Mouse (Mus musculus) heart, adult 18-20 months (tissue): ENCODE results near the gene Nfia. TPM values are rescaled to one million over a fixed set of nuclear protein-coding genes. Genes with fewer than 3 reads are reported as not detected.
A peak's percentile ranks its signal among the peaks of the same experiment; 100 is the strongest.

Source experiments
- DNase-seq, 2 experiments: peaks; one replicate each; pipeline ENCODE4 v3.0.0; 2021 to 2022; ENCODE audit warnings: mixed read lengths in 1 of 2
- total RNA-seq, 2 experiments: library from RNA; stranded (reverse); gene quantifications; 2 replicates each; pipeline ENCODE4 v1.2.3; 2021

The Nfia gene
- total RNA-seq, 2 experiments from 2014 or later: 115 to 127 TPM

DNA sequence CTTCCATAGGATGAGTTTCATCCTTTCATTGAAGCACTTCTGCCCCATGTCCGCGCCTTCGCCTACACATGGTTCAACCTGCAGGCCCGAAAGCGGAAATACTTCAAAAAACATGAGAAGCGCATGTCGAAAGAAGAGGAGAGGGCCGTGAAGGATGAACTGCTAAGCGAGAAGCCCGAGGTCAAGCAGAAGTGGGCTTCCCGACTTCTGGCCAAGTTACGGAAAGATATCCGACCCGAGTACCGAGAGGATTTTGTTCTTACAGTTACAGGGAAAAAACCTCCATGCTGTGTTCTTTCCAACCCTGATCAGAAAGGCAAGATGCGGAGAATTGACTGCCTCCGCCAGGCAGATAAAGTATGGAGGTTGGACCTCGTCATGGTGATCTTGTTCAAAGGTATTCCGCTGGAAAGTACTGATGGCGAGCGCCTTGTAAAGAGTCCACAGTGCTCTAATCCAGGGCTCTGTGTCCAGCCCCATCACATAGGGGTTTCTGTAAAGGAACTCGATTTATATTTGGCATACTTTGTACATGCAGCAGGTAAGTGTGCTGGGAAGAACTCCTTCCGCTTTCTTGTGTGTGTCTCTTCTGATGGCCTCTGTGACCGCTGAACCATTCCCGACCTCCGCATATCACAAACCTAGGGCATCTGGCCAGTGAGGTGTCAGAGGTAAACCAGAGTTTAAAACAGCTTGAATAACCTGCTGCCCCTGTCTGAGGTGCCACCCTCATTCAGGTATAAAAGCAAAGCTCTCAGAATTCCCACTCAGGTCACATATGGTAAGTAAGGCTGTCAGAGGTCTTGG, 10.7 kb downstream of the Nfia start:
- no peak for DNase-seq

GRCm38 (mm10) chr4:97784236-97784635, 11.7 kb downstream of the Nfia start:
- DNase-seq: no peak

DNA sequence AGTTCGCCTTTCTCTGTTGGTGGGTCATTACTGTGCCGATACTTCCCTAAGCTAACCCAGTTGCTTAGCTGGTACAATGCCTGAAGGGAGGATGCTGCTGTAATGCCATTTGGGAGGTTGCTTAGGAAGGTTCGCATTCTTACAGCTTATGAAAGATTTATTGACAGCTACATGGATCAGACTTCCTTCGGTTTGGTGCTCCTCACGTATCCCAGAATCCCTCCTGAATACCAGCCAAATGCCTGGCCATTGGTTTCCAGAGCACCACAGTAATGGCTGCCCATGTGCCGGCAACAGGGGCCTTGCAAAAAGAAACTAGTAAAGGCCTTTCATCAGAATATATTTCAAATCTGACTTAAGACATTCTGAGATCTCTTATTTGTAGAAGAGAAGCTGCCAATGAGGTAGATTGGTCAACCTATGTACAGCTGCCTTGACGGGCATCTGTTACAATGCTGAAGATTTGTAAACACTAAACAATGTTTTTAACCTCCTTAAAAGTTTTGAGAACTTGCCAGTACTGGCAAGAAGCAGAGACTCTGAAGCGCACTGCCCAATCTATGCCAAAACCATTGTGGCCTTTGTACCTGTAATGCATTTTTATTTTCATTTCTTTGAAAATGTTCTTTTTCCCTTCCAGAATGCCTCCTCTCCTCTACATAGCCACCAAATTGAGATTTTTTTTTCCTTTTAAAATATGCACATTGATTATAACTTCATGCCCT, 13.2 kb downstream of the Nfia start:
- DNase-seq: no peak

DNA sequence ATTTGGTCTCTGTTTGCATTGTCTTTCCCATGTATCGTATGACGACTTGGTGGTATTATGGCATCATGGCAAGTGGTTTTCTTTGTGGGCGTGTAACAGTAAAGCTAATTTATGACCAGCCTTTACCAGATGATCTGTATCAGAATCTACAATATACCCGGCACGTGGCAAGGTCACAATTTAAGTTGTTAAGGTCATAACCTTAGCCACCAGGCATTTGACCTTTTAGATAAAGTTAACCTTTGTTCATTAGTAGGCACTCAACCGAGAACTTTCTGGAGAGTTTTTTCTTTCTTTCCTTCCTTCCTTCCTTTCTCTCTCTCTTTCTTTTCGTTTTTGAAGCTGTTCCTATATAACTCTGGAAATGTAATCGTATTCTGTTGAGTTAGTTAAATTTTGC, 14.0 kb downstream of the Nfia start:
- DNase-seq: no peak

DNA sequence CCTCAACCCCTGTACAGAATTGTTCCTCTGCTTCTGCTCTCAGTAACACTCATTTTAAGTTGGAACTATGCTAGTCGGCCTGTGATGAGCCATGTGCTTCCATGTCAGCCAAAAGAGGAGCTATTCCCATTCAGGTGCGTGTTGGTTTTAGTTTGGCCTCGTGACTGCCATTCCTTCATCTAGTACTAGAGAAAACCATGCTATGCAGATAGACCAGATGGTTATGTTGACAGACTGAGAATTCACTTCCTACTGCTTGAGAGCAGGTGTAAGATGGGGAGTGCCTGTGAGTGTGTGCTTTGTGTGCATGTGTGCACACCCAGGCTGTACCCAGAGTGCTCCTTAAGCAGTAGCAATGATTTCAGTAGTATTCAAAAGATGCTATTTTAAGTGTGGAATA, 15.0 kb downstream of the Nfia start:
- DNase-seq: no peak

DNA sequence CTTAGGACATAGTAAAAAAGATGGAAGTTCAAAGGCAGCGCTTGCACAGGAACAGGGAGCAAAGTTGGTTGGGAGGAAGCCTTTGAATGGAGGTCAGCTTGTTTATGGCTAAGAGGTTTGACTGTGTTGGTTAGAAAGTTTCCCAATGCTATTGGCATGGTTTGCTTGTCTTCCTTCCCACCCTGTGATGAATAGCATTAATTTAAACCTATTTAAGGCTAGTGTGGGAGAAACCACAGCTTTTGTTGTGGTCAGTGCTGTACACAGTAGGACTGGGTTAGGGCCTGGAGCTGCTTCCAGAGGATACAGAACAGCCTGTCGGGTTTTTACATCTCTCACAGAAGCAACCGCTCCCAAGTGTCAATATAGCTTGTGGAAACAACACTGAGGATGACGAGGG, 16.0 kb downstream of the Nfia start:
- no peak for DNase-seq

GRCm38 (mm10) chr4:97793931-97794330, 21.4 kb downstream of the Nfia start:
- DNase-seq: peak in 1 of 2 experiments; percentile 29

DNA sequence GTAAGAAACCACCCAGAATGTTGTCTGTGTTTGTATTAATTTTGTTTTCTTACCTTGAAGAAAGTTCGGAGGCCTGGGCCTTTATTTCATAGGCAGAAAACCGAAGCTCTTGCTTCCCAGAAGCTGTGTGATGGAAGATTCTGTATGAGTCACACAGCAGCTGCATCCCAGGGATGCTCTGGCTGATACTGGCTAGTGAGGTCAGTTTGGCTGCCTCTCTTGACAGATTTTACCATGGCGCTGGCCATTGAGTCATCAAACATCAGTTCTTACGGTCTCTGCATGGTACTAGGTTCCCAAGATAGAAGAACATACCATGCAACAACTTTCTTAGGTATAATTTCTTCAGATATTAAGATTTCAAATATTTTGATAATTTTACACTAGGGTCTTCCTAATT, 22.3 kb downstream of the Nfia start:
- DNase-seq: peak; percentile 53 to 73

GRCm38 (mm10) chr4:97795957-97796356, 23.4 kb downstream of the Nfia start:
- peak in 1 of 2 experiments; percentile 39 for DNase-seq

GRCm38 (mm10) chr4:97796505-97796904, 24.0 kb downstream of the Nfia start:
- DNase-seq: peak in 1 of 2 experiments; percentile 23

DNA sequence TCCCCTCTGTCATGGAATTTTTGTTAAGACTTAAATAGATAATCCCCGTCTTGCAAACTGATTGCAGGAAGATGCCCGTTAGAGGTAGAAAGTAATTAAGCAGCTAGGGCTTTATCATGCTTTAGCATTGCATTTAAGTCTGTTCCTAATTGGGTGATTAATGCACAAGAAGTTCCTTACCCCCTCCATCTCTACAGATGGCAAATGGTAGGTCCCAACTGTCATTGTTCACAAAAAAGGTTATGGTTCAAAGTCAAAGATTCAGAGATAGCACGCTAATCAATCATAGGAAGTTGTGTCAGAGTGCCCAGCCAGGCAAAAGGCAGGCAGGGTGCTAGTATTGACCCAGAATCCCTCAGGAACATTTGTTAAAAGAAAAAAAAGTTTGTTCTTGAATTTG, 31.3 kb downstream of the Nfia start:
- no peak for DNase-seq

- no peak for DNase-seq
These were observed 32.1 kb downstream of the Nfia start for GRCm38 (mm10) chr4:97804638-97805037.

- DNase-seq: peak; percentile 53 to 61
These were observed 32.7 kb downstream of the Nfia start for GRCm38 (mm10) chr4:97805255-97805654.

- no peak for DNase-seq
These were observed 33.6 kb downstream of the Nfia start for GRCm38 (mm10) chr4:97805896-97806808.

DNA sequence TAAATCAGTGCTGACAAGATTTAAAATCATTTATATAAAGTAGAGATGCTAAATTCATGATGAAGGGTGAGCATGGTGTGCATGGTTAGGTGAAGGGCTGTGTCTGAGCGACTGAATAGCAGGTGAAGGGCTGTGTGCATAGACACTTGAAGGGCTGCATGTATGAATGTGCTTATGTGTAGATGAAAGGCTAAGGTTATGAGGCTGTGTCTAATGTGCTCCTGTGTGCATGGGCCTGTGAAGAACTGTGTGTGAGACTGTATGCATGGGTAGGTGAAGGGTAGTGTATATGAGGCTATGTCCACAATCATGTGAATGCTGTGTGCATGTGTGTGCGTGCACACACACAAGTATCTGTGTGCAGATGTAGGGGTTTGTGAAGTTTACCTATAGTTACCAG, 34.4 kb downstream of the Nfia start:
- DNase-seq: no peak

DNA sequence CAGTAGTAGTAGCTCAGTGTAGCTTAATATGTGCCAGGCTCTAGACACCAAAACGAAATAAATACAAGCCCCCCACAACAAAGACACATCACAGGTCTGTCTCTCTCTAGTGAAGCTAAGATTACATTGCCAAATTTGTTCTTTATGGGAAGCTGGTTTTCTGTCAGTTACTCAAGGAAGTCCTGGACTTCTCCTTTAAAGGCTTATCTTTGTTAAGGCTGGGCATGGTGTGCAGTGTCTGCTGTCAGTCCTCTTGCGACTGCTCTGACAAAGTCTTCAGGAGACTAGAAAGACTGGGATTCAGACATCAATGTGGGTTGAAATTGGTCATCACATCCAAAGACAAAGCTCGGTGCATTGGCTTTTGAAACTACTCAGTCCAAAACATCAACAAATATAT, 36.4 kb downstream of the Nfia start:
- DNase-seq: no peak

DNA sequence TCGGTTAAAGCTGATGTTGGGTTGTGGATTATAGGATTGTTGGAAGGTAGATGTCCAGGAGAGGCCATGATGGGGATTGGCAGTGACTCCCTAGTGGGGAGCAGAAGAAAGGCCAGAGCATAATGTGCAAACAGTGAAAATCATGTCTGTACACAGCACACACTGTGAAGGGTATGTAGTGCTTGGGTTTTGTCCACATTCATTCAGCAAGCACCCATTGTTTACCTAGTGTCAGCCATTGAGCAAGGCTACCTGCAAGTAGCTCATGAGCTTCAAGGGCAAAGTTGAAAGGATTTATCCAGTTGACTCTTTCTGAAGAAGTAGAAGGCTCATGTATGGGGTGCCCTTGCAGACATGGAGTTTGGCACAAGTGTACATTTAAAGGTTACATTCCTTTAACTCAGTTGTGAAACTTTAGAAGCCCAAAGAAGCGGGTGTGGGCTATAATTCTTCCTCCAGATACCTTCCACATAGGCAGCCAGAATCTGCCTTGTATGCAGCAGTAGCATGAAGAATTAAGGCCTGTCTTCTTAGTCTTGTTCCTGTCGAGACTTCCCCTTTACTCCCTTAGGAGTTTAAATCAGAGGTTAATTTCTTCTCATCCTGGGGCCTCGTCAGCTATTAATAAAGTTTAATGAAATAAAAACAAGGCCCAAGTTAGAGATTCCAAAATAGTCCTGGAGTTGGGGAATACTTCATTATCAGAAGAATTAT, 37.2 kb downstream of the Nfia start:
- peak in 1 of 2 experiments; percentile 23 for DNase-seq

GRCm38 (mm10) chr4:97810348-97810939, 37.9 kb downstream of the Nfia start:
- DNase-seq: peak in 1 of 2 experiments; percentile 31

- no peak for DNase-seq
These were observed 40.5 kb downstream of the Nfia start for GRCm38 (mm10) chr4:97813035-97813434.

DNA sequence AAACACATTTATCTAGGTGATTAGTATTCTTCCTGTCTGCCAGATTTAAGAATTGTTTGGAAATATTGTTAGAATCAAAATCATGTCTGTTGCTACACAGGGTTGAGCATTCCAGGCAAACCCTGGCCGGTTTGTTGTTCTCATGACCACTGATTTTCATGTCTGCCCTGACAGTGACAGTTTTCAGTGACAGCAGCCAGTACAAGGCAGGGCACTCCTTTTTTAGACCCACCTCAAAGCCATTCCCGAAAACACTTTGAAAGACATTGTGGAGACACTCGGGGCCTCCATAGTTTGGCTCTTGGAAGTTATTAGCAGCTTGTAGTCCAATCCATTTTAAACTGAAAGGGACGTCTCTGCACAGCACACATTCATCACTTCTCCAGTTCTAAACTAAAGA, 41.5 kb downstream of the Nfia start:
- peak; percentile 46 to 64 for DNase-seq

DNA sequence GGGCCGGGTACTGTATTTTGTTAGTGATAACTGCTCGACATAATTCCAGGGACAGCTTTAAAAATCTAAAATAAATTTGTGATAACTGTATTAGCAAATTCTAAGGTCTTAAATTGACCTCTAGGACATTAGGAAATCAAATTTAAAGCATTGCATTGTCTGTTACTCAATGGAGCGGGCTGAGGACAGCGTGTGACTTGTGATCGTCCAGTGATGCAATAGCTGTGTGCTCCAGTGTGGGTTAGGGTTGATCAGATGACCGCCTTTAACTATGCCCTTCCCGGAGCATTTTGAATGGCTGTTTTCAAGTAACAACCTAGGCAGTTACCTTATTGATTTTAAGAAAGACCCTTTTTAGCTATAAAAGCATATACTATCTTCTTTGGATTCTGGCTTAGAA, 42.0 kb downstream of the Nfia start:
- DNase-seq: peak; percentile 53 to 63
